Mouse (Mus musculus) small intestine, adult 2 months (tissue): ENCODE measurements around the gene Rasgrf1.

ENCODE experiments used
- CTCF ChIP-seq: fragments of 200-500 bp; IDR thresholded peaks from 2 replicates; pipeline ENCODE4 v1.5.1; 2012; ENCODE audit warnings: low read depth, mild to moderate bottlenecking, control low read depth, inconsistent platforms, low read length, moderate library complexity, mixed read lengths; ENCODE audit not compliant: insufficient replicate concordance, insufficient read length; ENCODE audit errors: extremely low read depth
- POLR2A ChIP-seq: fragments of 200-500 bp; IDR thresholded peaks from 2 replicates; pipeline ENCODE4 v1.6.1; 2012; ENCODE audit warnings: low read depth, mild to moderate bottlenecking, control low read depth, inconsistent platforms, low read length, moderate library complexity

DNA sequence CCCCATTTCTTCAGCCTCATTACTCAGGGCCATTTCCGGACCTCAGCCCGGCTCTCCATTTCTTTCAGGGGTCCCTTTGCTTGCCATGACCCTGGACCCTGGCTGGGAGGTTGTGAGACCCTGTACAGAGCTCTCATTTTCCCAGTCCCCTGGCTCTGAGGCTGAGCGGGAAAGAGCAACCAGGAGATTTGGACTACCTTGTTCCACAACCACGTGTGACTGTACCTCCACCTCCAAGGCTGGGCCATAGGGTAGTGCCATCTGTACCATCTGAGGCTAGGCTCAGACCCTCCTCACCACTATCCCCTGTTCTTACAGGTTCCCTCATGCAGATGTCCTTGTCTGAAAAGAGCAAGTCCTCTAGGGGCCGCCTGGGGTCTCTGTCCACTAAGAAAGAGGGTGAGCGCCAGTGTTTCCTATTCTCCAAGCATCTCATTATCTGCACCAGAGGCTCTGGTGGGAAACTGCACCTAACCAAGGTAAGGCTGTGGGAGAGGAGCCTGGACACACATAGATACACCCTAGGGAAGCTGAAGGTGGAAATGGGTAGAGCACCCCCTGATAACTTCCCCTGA lies 66.7 kb downstream of the Rasgrf1 start:
- TF ChIP-seq POLR2A (no peak), CTCF (no peak)
